Mouse (Mus musculus) forebrain, embryonic 11.5 days (tissue): ENCODE results near the gene Ajap1. TPM values are rescaled to one million over a fixed set of nuclear protein-coding genes. Genes with fewer than 3 reads are reported as not detected.

Source experiments
- ATAC-seq: fragments of 200-750 bp; cut with Nextera tagmentation; replicated peaks from 2 replicates; pipeline ENCODE4 v1.8.0; 2017; ENCODE audit warnings: moderate TSS enrichment; ENCODE audit not compliant: low FRiP score
- DNase-seq: peaks from one replicate; pipeline ENCODE4 v3.0.0-alpha.2; 2017; ENCODE audit warnings: low spot score
- H3K27ac ChIP-seq: fragments of 300-500 bp; sonication (generic); 2 replicates; pipeline ENCODE4 v1.5.1; 2014; ENCODE audit warnings: low read depth, low read length
- H3K27me3 ChIP-seq: fragments of 300-500 bp; sonication (generic); 2 replicates; pipeline ENCODE4 v1.6.1; 2014; ENCODE audit warnings: mild to moderate bottlenecking, low read length, mixed read lengths; ENCODE audit not compliant: control insufficient read depth, insufficient read depth
- H3K36me3 ChIP-seq: fragments of 300-500 bp; sonication (generic); 2 replicates; pipeline ENCODE4 v1.6.1; 2014; ENCODE audit warnings: mild to moderate bottlenecking, low read length, moderate library complexity, mixed read lengths; ENCODE audit not compliant: control insufficient read depth, insufficient read depth
- H3K4me1 ChIP-seq: fragments of 300-500 bp; sonication (generic); replicated peaks from 2 replicates; pipeline ENCODE4 v1.6.1; 2014; ENCODE audit warnings: low read length, mixed read lengths; ENCODE audit not compliant: control insufficient read depth, insufficient read depth
- H3K4me2 ChIP-seq: fragments of 300-500 bp; sonication (generic); 2 replicates; pipeline ENCODE4 v1.6.1; 2014; ENCODE audit warnings: low read depth, mild to moderate bottlenecking, low read length, moderate library complexity, mixed read lengths; ENCODE audit not compliant: severe bottlenecking
- H3K4me3 ChIP-seq: fragments of 300-500 bp; sonication (generic); 2 replicates; pipeline ENCODE4 v1.5.1; 2014; ENCODE audit warnings: low read depth, low read length
- H3K9ac ChIP-seq: fragments of 300-500 bp; sonication (generic); 2 replicates; pipeline ENCODE4 v1.6.1; 2014; ENCODE audit warnings: low read length
- H3K9me3 ChIP-seq: fragments of 300-500 bp; sonication (generic); 2 replicates; pipeline ENCODE4 v1.6.1; 2016; ENCODE audit warnings: low read length, mixed read lengths; ENCODE audit not compliant: control insufficient read depth
- WGBS: fragments of 180-500 bp; shearing (Covaris S2); extraction: QIAGEN DNeasy Blood & Tissue Kit; methylation state at CpG from one replicate; pipeline ENCODE4 v1.1.7; 2014; 5-methylcytosine and 5-hydroxymethylcytosine counted together
- polyA plus RNA-seq: library from polyadenylated mRNA; unstranded; fragments of >200 nt; fragmentation: Nextera tagmentation; extraction: Ambion mirVana; gene quantifications from 2 replicates; pipeline ENCODE4 v1.2.1, GENCODE M21; 2014

Ajap1 gene
- polyA plus RNA-seq, 1 experiment from 2014 or later, result 1.5 TPM

DNA sequence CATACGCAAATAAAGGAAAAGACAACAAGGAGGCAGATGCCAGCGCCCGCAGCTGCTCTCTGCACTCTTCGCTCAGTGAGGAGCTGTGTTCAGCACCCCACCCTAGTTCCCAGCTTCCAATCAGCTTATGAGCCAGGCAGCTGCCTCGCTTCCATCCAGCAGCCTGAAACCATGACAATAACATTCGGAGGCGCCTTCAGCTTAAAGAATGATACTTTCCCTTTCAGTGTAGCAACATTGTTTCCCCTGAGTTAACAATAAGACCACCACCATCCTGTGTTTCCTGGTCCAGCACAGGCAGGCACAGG lies 124.4 kb downstream of the Ajap1 start:
- Histone ChIP-seq H3K9me3 (no peaks in the 10 kb centered on the region), H3K4me3 (no peak overlapping the region), H3K36me3 (no peaks in the 10 kb centered on the region), H3K4me1 (no peaks in the 10 kb centered on the region), H3K4me2 (no peak overlapping the region), H3K9ac (no peak overlapping the region), H3K27me3 (no peaks in the 10 kb centered on the region), H3K27ac (no peak overlapping the region)
- WGBS, result 71% methylated on average over 7 of the region's 7 CpGs
- DNase-seq, result no peak
- no peak for ATAC-seq

DNA sequence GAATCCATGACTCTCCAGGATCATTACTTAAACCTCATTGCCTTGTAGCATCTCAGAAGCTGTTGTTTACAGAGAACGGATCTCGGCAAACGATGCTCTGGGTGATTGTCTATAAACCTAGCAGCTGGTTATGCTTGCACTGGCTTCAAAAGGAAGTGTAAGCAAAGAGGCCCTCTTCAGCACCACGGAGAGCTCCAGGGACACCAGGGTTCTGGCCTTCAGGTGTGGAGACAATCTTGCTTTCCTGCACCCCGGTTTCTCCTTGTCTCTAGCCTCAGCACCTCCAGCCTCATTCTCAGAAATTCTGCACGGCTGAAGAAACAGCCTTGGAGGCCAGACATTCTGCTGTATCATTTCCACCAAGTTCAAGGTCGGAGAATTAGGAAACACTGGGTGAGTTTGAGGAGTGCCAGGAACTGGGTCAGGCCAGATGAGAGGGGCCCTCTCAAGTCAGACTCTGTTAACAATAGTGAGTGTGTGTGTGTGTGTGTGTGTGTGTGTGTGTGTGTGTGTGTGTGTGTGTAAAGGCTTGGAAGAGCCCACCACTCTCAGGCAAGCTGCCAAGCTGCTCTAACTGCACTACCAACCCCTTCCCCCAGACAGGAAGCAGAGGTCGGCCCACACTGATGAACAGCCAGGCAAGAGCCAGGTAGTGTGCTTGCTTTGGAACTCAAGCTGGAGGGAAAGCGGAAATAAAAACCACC lies 124.9 kb downstream of the Ajap1 start:
- Histone ChIP-seq H3K27ac (no peak overlapping the region), H3K4me2 (no peak overlapping the region)

DNA sequence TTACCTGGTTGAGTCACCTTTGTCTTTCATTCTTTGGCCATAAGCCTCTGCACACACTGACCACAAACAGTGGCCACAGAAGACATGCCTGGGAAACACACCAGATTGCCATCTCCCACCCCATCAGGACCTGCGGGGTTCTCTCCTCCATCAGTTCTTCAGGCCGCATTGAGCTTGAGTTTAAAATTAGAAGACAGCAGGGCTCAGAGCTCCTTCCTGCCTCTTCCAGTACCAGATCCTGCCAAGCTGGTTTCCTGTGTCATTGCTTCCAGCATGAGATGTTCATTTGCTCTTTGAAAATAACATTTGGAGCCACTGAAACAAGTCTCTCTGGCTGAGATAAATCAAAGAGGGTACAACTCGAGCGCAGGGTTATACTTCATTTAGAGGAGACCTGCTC lies 126.4 kb downstream of the Ajap1 start:
- H3K36me3 ChIP-seq, result no peaks in the 10 kb centered on the region
- H3K27ac ChIP-seq, result no peak overlapping the region
- H3K4me3 ChIP-seq, result no peak overlapping the region
- ATAC-seq, result no peak
- H3K4me1 ChIP-seq, result no peaks in the 10 kb centered on the region
- no peaks in the 10 kb centered on the region for H3K27me3 ChIP-seq
- no peaks in the 10 kb centered on the region for H3K9me3 ChIP-seq
- no peak overlapping the region for H3K9ac ChIP-seq
- WGBS, result 89% methylated on average over 4 of the region's 4 CpGs
- H3K4me2 ChIP-seq, result no peak overlapping the region
- no peak for DNase-seq

More for the DNA sequence above, 124.9 kb downstream of the Ajap1 start:
- Histone ChIP-seq H3K27me3 (no peaks in the 10 kb centered on the region), H3K9me3 (no peaks in the 10 kb centered on the region), H3K9ac (no peak overlapping the region), H3K4me1 (no peaks in the 10 kb centered on the region), H3K36me3 (no peaks in the 10 kb centered on the region), H3K4me3 (no peak overlapping the region)
- DNase-seq (peak; percentile 70), ATAC-seq (no peak)
- WGBS, result 60% methylated on average over 9 of the region's 9 CpGs

DNA sequence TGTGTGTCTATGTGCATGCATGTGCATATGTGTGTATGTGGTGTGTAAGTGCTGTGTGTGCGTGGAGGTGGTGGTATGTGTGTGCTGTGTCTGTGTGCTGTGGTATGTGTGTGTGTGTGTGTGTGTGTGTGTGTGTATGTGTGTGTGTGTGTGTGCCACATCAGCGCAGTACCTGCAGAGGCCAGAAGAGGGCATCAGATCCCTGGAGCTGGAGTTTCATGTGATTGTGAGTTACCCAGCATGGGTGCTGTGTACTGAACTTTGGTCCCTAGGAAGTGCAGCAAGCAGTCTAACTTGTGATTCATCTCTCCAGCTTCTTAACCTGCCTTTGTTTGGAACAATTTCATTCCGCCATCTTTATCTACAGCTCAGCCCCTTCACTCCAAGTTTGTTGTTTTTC lies 137.6 kb downstream of the Ajap1 start:
- H3K9me3 ChIP-seq, result no peaks in the 10 kb centered on the region
- no peaks in the 10 kb centered on the region for H3K27me3 ChIP-seq
- H3K9ac ChIP-seq, result no peak overlapping the region
- no peaks in the 10 kb centered on the region for H3K4me1 ChIP-seq
- no peak overlapping the region for H3K27ac ChIP-seq
- WGBS, result 94% methylated on average over 3 of the region's 3 CpGs
- H3K4me3 ChIP-seq, result no peak overlapping the region
- H3K4me2 ChIP-seq, result no peak overlapping the region
- H3K36me3 ChIP-seq, result no peaks in the 10 kb centered on the region
- DNase-seq (no peak), ATAC-seq (no peak)

DNA sequence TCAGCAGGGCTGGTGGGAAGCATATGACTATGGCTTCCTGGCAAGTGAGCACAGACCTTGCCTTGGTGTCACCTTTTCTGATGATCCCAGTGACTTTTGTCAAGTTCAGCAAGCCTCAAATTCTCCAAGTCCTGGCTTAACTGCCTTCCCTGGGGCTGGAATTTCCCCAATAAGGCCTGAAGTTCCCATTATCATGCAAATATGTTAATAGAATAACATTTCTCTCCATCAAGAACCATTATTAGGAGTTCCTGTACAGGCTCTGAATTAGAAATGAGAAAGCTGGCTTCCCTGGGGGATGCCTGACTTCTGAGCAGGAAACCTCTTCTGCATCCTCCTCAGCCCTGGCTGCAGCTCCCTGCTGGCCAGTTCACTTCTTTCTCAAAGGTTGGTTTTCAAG lies 141.7 kb downstream of the Ajap1 start:
- no peaks in the 10 kb centered on the region for H3K36me3 ChIP-seq
- H3K4me2 ChIP-seq, result no peak overlapping the region
- H3K27me3 ChIP-seq, result no peaks in the 10 kb centered on the region
- no peak overlapping the region for H3K27ac ChIP-seq
- no peaks in the 10 kb centered on the region for H3K9me3 ChIP-seq
- H3K4me1 ChIP-seq, result no peaks in the 10 kb centered on the region
- ATAC-seq (no peak), DNase-seq (no peak)
- H3K9ac ChIP-seq, result no peak overlapping the region
- no peak overlapping the region for H3K4me3 ChIP-seq

DNA sequence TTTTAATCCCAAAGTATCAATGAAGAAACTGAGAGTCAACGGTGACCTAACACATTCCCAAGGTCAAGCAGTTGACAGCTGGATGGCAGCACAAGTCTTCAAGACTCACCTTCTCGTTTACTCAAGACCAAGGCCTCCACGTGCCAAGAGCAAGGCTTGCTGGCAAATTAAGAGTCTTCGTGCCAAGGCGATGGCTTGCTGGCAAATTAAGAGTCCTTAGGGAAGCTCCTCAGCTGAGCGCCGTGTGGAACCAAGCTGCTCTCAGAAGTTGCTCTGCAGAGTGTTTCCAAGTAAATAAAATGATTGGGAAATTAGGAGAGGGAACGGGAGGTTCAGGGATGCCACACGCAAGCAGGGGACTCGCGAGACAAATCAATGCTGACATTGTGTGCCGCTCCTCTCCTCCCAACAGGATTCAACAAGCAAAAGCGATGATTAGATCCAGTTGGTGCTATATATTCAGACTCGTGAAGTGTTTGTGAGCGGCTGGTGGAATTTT lies 147.3 kb downstream of the Ajap1 start:
- 85% methylated on average over 15 of the region's 15 CpGs for WGBS

DNA sequence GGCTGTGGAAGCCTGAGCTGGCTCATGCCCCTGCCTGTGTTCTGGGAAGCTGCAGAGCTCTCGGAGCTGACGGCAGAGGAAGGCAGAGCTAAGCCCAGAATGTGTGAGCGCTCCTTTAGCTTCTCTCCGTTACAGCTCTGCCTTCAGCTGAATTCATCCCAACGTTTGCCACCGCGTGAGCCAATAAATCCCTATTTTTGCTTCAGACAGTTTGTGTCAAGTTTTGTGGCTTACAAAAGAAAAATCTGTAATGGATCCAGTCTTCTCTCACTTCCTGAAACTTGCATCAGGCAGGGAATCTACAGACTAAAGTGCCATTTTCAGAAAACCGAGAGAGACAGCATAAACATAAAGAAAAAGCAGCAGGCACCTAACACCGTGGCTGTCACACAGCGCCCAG lies 154.8 kb downstream of the Ajap1 start:
- Histone ChIP-seq H3K9me3 (no peaks in the 10 kb centered on the region), H3K36me3 (no peaks in the 10 kb centered on the region), H3K9ac (no peak overlapping the region), H3K27ac (no peak overlapping the region), H3K4me1 (no peaks in the 10 kb centered on the region), H3K4me3 (no peak overlapping the region), H3K27me3 (no peaks in the 10 kb centered on the region), H3K4me2 (no peak overlapping the region)
- DNase-seq (no peak), ATAC-seq (no peak)
- WGBS, result 87% methylated on average over 10 of the region's 10 CpGs

More for the DNA sequence above, 147.3 kb downstream of the Ajap1 start:
- Histone ChIP-seq H3K27me3 (no peaks in the 10 kb centered on the region), H3K9ac (no peak overlapping the region), H3K36me3 (no peaks in the 10 kb centered on the region), H3K4me1 (no peaks in the 10 kb centered on the region), H3K27ac (no peak overlapping the region), H3K4me3 (no peak overlapping the region), H3K4me2 (no peak overlapping the region), H3K9me3 (no peaks in the 10 kb centered on the region)
- ATAC-seq (no peak), DNase-seq (no peak)
